21 mouse cellular contexts compared by ENCODE assay signal in the genomic region with DNA sequence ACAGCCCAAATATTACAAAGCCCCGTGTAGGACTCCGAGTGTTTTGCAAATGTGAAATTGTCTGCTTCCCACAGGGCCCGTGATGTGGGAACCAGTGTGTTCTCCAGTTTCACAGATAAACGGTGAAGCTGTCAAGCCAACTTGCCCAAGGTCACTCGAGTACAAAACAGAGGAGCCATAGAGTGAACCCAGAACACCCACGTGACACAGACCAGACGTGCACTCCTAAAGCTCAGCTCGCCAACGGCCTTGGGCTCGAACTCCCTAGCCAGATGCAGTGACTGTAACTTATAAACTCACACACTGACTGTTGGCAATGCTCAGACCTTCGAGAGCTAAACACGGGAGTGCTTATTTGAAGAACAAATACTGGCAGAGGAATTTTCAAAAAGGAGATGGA. TPM values are rescaled to one million over a fixed set of nuclear protein-coding genes. Genes with fewer than 3 reads are reported as not detected.
A peak's percentile ranks its signal among the peaks of the same experiment; 100 is the strongest.
DNase-seq lines count a peak whose midpoint lies in the region; ATAC-seq lines count a peak whose summit lies in the region.
"Had no signal": no experiment of that assay in that cellular context is flagged by ENCODE, and none has a peak within 500 bp of the region (broad histone marks: within the 10 kb centered on the region; RNA-seq: fewer than 3 reads in every experiment).

No protein-coding gene starts in this region.

- H3K27ac ChIP-seq in intestine, embryonic 14.5 days (ENCODE audit: low read depth): peak overlapping the region; percentile 57
- no peak overlapping the region for H3K27ac ChIP-seq in intestine, embryonic 15.5 days
- 0 out of 2 replicates have a peak overlapping the region, but pooled peaks have one; percentile 58 for H3K27ac ChIP-seq in embryonic facial prominence, embryonic 12.5 days
- H3K27ac ChIP-seq in limb, embryonic 11.5 days (replicated peaks; ENCODE audit: low read depth, low read length): no peak overlapping the region
- H3K27ac ChIP-seq: hindbrain, embryonic 12.5 days; macrophage; midbrain, embryonic 13.5 days; stomach, embryonic 15.5 days had no signal

- peak overlapping the region; percentile 14; the same call in 1 of the 2 replicates for H3K4me2 ChIP-seq in intestine, embryonic 14.5 days (ENCODE audit: low read length)
- H3K4me2 ChIP-seq in intestine, embryonic 15.5 days (replicated peaks): no peak overlapping the region
- H3K4me2 ChIP-seq in embryonic facial prominence, embryonic 12.5 days (replicated peaks): 0 out of 2 replicates have a peak overlapping the region, but pooled peaks have one; percentile 8
- no peak overlapping the region for H3K4me2 ChIP-seq in limb, embryonic 11.5 days (ENCODE audit: low read depth, severe bottlenecking)
- H3K4me2 ChIP-seq: hindbrain, embryonic 12.5 days; limb, embryonic 12.5 days; midbrain, embryonic 13.5 days; stomach, embryonic 15.5 days had no signal

- H3K9ac ChIP-seq in intestine, embryonic 14.5 days (ENCODE audit: low read length): no peak overlapping the region
- no peak overlapping the region for H3K9ac ChIP-seq in intestine, embryonic 15.5 days
- H3K9ac ChIP-seq in embryonic facial prominence, embryonic 12.5 days: no peak overlapping the region
- no peak overlapping the region for H3K9ac ChIP-seq in limb, embryonic 11.5 days (ENCODE audit: low read length)
- H3K9ac ChIP-seq: hindbrain, embryonic 12.5 days; limb, embryonic 12.5 days; midbrain, embryonic 13.5 days; stomach, embryonic 15.5 days had no signal

- DNase-seq in adrenal gland, postnatal 14 days: peak; percentile 33
- no peak for DNase-seq in adrenal gland, postnatal 10 days
- no peak for DNase-seq in intestine, embryonic 14.5 days (ENCODE audit: low spot score)
- DNase-seq in limb, embryonic 11.5 days (ENCODE audit: low spot score): peak; percentile 38
- no peak for DNase-seq in B cell, adult 2 months
- DNase-seq in left cerebral cortex, adult 9 months (ENCODE audit: low spot score in 2 of 2): no peak
- DNase-seq: cerebellum, adult 9-10 months; gastrocnemius, postnatal 10 days; kidney, adult 18-20 months; kidney, postnatal 36 days; lung, adult 2 months; thymus, postnatal 36 days had no signal

- no peak for ATAC-seq in intestine, embryonic 14.5 days (replicated peaks; ENCODE audit: low FRiP score, low TSS enrichment, low read depth)
- ATAC-seq in intestine, embryonic 15.5 days: no peak
- ATAC-seq in embryonic facial prominence, embryonic 12.5 days (ENCODE audit: insufficient number of reproducible peaks, insufficient read depth, low FRiP score, low TSS enrichment): no peak
- ATAC-seq in limb, embryonic 11.5 days (ENCODE audit: insufficient number of reproducible peaks, low FRiP score, low TSS enrichment, low read depth): no peak
- ATAC-seq: forebrain, embryonic 14.5 days; midbrain, embryonic 13.5 days had no signal

- no peaks in the 10 kb centered on the region for H3K36me3 ChIP-seq in intestine, embryonic 14.5 days (ENCODE audit: control insufficient read depth, insufficient read depth, low read length)
- no peaks in the 10 kb centered on the region for H3K36me3 ChIP-seq in intestine, embryonic 15.5 days
- no peaks in the 10 kb centered on the region for H3K36me3 ChIP-seq in embryonic facial prominence, embryonic 12.5 days
- H3K36me3 ChIP-seq in limb, embryonic 11.5 days (ENCODE audit: control insufficient read depth, insufficient read depth, low read length): no peaks in the 10 kb centered on the region
- H3K36me3 ChIP-seq: hindbrain, embryonic 12.5 days; limb, embryonic 12.5 days; midbrain, embryonic 13.5 days; stomach, embryonic 15.5 days had no signal

- H3K4me1 ChIP-seq in intestine, embryonic 14.5 days (replicated peaks; ENCODE audit: control insufficient read depth, insufficient read depth, low read length): peaks cover 21% of the 10 kb centered on the region
- H3K4me1 ChIP-seq in intestine, embryonic 15.5 days (replicated peaks): peaks cover 9% of the 10 kb centered on the region; the same call in 1 of the 2 replicates
- peaks cover 18% of the 10 kb centered on the region for H3K4me1 ChIP-seq in embryonic facial prominence, embryonic 12.5 days
- H3K4me1 ChIP-seq in limb, embryonic 11.5 days (ENCODE audit: control insufficient read depth, insufficient read depth, low read length): peaks cover 7% of the 10 kb centered on the region

- H3K9me3 ChIP-seq in intestine, embryonic 14.5 days (ENCODE audit: control insufficient read depth, low read length): peaks cover 10% of the 10 kb centered on the region; the same call in 1 of the 2 replicates
- H3K9me3 ChIP-seq in intestine, embryonic 15.5 days: no peaks in the 10 kb centered on the region; the same call in 1 of the 2 replicates
- peaks cover 10% of the 10 kb centered on the region for H3K9me3 ChIP-seq in embryonic facial prominence, embryonic 12.5 days
- H3K9me3 ChIP-seq in limb, embryonic 11.5 days (ENCODE audit: control insufficient read depth, low read length): peaks cover 7% of the 10 kb centered on the region; the same call in 1 of the 2 replicates
- H3K9me3 ChIP-seq: stomach, embryonic 15.5 days had no signal

- no peak overlapping the region for H3K4me3 ChIP-seq in intestine, embryonic 14.5 days (ENCODE audit: low read depth, low read length)
- H3K4me3 ChIP-seq in intestine, embryonic 15.5 days (replicated peaks): no peak overlapping the region
- H3K4me3 ChIP-seq in embryonic facial prominence, embryonic 12.5 days: no peak overlapping the region
- no peak overlapping the region for H3K4me3 ChIP-seq in limb, embryonic 11.5 days (ENCODE audit: low read depth, low read length)
- H3K4me3 ChIP-seq: hindbrain, embryonic 12.5 days; limb, embryonic 12.5 days; midbrain, embryonic 13.5 days; stomach, embryonic 15.5 days had no signal

- H3K27me3 ChIP-seq in intestine, embryonic 14.5 days (replicated peaks; ENCODE audit: control insufficient read depth, insufficient read depth, low read length): no peaks in the 10 kb centered on the region
- H3K27me3 ChIP-seq in intestine, embryonic 15.5 days (replicated peaks): no peaks in the 10 kb centered on the region
- H3K27me3 ChIP-seq in embryonic facial prominence, embryonic 12.5 days: no peaks in the 10 kb centered on the region
- no peaks in the 10 kb centered on the region for H3K27me3 ChIP-seq in limb, embryonic 11.5 days (ENCODE audit: control insufficient read depth, insufficient read depth, low read length)
- H3K27me3 ChIP-seq: hindbrain, embryonic 12.5 days; limb, embryonic 12.5 days; stomach, embryonic 15.5 days had no signal

- 29% methylated on average over 12 of the region's 12 CpGs for WGBS in intestine, embryonic 14.5 days
- WGBS in intestine, embryonic 15.5 days: 37% methylated on average over 12 of the region's 12 CpGs
- WGBS in embryonic facial prominence, embryonic 12.5 days: 39% methylated on average over 12 of the region's 12 CpGs
- WGBS in limb, embryonic 11.5 days: 48% methylated on average over 12 of the region's 12 CpGs

RNA-seq across cellular contexts. Expression of a gene that starts 5.3 kb away (rescaled TPM):
- 8.5 and 72.3 TPM in 2 replicates for total RNA-seq in adrenal gland, postnatal 14 days (2021)
- total RNA-seq in adrenal gland, postnatal 10 days (2021): 100 to 1,000 TPM in 1 of 2 experiments, 10 to 100 TPM in 1; 47.6 to 103 TPM
- polyA plus RNA-seq in intestine, embryonic 14.5 days (2014; fragmentation: Nextera tagmentation; extraction: Ambion mirVana): 68.3 and 74.8 TPM in 2 replicates
- 42.9 and 50.5 TPM in 2 replicates for polyA plus RNA-seq in intestine, embryonic 15.5 days (2015; fragmentation: Nextera tagmentation; extraction: Ambion mirVana)
- polyA plus RNA-seq in embryonic facial prominence, embryonic 12.5 days (2016; fragmentation: Nextera tagmentation; extraction: Ambion mirVana): 54.0 and 60.1 TPM in 2 replicates
- polyA plus RNA-seq in limb, embryonic 11.5 days (2014; fragmentation: Nextera tagmentation; extraction: Ambion mirVana): 73.8 and 75.6 TPM in 2 replicates
- total RNA-seq: MEL had no signal
- polyA plus RNA-seq: macrophage had no signal

Comparison
In these comparisons a context has a peak if more than half of its experiments do, and no peak if none do; other contexts are left out.
1. DNase-seq: peak in adrenal gland, postnatal 14 days (single experiment) and limb, embryonic 11.5 days (single experiment); none in adrenal gland, postnatal 10 days (single experiment), intestine, embryonic 14.5 days (single experiment), B cell, adult 2 months (0 of 2) and left cerebral cortex, adult 9 months (0 of 2).
2. H3K27ac ChIP-seq: peak in intestine, embryonic 14.5 days (single experiment) and embryonic facial prominence, embryonic 12.5 days (single experiment); none in intestine, embryonic 15.5 days (single experiment) and limb, embryonic 11.5 days (single experiment).
3. H3K4me2 ChIP-seq: peak in intestine, embryonic 14.5 days (single experiment) and embryonic facial prominence, embryonic 12.5 days (single experiment); none in intestine, embryonic 15.5 days (single experiment) and limb, embryonic 11.5 days (single experiment).